Mouse (Mus musculus) CD4-positive helper T cell, adult 2 months (primary cell): Measurements from ENCODE around the gene Echdc3.

Source experiments
- DNase-seq: peaks from one replicate; pipeline ENCODE4 v3.0.0-alpha.2; 2012; ENCODE audit warnings: low read depth, missing footprints, low spot score

The Echdc3 gene

DNA sequence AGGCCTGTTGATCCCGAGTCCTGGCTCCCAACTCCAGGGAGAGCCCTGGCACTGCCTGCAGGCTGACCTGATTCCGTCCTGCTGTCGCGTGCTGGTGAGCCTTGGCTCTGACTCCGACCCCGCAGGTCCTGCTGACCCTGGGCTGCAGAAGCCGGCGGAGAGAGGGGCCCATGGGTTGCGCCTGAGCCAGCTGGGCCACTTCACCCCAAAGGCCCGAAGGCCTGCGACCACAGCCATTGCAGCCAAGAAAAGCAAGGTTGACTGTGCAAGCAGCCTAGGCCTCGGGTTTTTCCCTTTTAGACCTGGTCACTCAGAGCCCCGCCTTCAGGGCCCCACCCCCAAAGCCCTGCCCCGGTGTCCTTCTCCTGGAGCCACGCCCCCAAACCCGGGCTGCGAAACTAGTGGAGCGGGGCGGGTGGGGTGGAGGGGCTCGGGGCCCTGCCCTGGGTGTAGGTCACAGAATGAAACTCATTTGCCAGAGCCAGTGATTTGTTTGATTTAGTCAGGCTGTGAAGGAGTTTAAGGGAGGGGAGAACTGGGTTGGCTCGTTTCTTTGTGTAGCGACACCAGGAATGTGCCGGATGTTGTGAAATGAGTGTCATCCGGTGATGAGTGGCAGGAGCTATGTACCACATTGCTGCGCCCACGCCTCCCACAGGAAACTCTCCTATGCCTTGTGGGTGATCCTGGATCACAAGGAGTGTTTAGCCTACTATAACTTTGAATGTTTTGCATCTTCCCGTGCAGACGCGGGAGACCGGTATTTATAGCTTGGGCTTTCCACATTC is at the start of gene Echdc3:
TSS of gene Echdc3 (minus strand) at position 310 of the 788 bp plus-strand sequence.
- DNase-seq = peak; percentile 78

DNA sequence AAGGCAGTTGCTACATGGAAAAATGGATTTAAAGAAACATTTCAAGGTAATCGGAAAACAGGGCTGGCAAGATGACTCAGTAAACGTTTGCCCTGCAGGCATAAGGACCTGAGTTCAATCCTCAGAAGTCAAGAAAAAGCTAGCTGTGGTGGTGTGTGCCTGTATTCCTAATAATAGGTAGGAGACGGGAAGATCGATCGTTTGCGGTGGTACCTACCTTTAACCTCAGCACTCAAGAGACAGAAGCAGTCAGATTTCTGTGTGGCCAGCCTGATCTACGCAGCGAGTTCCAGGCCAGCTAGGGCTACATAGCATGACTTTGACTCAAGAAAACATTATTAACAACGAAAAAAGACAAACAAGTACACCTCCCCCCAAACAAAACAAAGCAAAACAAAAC is 48.9 kb upstream of the Echdc3 start:
- DNase-seq = no peak

DNA sequence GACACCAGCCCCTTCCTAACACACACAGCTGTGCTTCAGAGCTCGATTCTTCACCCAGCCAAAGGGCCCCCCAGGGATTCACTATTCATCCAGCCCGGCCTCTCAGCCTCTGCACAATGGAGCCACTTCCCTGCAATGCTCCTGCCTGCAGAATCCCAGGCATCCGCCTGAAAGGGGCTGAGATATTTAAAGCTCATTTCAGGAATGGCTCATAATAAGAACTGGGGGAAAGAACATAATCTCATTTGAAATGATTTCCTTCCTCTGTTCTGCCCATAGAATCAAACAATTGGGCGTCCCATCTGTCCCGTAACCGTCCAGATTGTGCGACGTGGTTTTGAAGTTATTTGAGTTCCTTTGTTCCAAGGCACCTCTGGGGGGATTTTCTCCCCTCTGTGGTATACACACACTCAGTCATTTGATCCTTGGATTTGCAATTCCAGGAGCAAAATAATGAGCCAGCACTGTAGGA is 48.4 kb upstream of the Echdc3 start:
- no peak for DNase-seq

GRCm38 (mm10) chr2:6260661-6261060 is 47.8 kb upstream of the Echdc3 start:
- DNase-seq = no peak

- no peak for DNase-seq
Observed at GRCm38 (mm10) chr2:6259182-6259581, 46.3 kb upstream of the Echdc3 start.

DNA sequence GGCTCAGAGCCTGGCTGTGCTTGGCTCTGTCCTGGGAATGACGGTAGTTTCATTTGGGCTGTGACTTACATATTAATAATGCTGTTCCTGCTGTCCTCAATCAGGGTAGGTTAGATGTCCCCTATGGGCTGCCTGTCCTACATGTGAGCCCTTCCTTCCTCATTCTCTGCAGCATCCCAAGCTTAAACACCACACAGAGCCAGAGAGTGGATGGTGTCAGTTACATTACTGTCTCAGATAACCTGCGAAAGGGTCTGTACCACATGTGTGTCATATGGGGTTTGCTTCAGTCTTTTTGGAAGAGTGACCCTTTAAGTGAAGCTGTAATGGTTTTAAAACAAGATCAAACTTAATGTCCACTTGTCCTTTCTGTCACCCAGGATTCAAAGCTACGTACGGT is 45.2 kb upstream of the Echdc3 start:
- no peak for DNase-seq

DNA sequence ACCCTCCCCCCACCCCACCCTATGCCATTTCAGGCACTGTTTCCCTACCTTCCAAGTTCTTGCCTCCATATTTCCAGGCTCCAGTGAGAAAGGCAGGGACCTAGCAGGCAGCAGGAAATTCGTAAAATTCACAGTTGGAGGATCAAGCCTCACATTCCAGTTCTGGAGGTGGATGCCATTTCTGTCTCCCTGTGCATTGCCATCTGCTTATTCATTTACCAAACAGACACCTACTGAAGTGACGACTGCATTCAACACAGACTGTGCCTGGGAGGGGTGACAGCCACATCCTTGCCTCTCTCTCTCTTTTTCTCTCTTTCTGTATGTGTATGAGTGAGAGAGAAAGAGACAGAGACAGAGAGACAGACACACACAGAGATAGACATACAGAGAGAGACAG is 44.3 kb upstream of the Echdc3 start:
- no peak for DNase-seq

GRCm38 (mm10) chr2:6255989-6256841 is 43.4 kb upstream of the Echdc3 start:
- no peak for DNase-seq

- DNase-seq = no peak
Observed at GRCm38 (mm10) chr2:6255402-6255988, 42.7 kb upstream of the Echdc3 start.

DNA sequence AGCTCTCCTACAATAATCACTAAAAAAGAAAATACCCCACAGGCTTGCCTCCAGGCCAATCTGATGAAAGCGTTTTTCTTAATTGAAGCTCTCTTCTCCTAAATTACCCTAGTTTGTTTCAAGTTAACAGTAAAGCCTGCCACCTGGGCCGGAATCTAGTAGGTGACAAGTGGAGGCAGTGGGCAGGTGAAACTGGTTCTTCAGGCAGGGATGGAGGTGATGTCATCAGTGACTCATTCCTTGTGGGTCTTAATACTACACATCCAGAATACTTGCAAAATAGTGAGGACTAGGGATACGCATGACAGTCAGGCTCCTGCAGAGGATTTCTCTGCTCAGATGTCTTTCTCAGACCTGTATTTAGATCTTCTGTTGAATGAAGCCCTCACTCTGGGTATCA is 39.7 kb upstream of the Echdc3 start:
- DNase-seq = no peak

GRCm38 (mm10) chr2:6251076-6251496 is 38.3 kb upstream of the Echdc3 start:
- no peak for DNase-seq

- DNase-seq = no peak
Observed at GRCm38 (mm10) chr2:6241446-6241845, 28.6 kb upstream of the Echdc3 start.

- no peak for DNase-seq
Observed at GRCm38 (mm10) chr2:6240072-6240471, 27.2 kb upstream of the Echdc3 start.

DNA sequence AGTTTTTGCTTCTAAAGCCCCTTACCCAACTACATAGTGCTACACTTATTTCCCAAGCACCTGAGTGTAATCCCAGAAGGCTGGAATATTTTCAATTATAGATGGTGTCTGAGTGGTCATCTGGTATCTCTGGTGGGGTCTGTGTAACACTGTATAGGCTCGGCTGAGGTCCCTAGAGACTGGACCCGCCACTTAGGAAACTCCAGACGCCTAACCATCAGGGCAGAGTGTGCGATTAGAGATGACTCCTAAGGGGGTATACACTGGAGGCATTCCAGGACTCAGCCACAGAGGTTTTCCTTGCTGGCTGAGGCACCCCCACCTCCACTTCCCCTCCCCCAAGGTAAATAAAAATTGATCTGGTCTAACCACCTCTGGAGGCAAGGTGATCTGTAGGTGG is 26.5 kb upstream of the Echdc3 start:
- no peak for DNase-seq

DNA sequence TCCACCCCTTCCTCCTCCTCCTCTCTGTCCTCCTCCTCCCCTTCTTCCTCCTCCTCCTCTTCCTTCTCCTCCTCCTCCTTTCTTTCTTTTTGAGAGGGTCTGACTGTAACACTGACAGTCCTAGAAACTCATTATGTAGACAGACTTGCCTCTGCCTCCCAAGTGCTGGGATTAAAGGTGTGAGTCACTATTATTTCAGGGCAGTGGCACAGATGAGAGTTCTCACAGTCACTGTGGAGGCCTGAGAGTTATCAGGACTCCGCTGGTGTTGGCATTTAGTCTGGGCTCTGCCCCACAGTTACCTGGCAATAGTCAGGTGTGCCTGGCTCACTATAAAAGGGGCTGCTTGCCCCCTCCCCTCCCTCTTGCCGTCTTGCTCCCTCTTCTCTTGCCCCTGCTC is 25.8 kb upstream of the Echdc3 start:
- no peak for DNase-seq

DNA sequence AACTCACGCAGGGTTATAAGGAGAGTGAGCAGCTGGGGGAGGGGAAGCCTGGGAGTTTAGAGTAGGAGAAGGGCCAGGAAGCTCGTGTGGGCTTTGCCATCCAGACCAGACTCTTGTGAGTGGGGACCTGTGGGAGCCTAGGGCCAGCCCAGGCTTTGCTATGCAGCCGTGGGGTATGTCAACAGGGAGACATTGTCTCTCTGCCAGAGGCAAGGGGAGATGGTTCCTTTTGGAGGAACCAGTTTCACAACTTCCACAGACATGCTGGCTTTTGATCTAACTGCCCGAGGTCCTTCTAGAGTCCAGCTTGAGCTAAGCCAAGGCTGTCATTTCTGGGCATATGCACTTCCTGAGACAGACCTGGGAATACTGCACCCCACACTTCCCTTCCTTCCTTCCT is 25.4 kb upstream of the Echdc3 start:
- DNase-seq = no peak

DNA sequence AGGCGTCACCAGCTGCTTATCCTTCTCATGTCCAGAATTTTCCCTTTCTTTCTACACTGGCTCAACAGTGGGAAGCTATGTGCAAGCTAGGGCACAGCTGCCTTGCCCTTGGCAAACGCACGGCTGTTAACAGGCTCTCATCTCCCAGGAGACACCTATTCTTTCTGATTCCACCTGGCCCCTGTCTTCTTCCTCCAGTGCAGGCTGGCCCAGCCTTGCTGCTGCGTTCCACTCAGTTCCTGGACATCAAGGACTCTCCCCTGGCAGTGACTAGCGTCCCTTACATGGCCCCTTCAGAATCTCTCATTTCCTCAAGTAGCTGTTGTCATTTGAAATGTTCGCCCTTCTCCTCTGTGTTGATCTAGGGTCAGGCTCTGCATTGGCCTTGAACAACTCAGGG is 20.5 kb upstream of the Echdc3 start:
- no peak for DNase-seq

DNA sequence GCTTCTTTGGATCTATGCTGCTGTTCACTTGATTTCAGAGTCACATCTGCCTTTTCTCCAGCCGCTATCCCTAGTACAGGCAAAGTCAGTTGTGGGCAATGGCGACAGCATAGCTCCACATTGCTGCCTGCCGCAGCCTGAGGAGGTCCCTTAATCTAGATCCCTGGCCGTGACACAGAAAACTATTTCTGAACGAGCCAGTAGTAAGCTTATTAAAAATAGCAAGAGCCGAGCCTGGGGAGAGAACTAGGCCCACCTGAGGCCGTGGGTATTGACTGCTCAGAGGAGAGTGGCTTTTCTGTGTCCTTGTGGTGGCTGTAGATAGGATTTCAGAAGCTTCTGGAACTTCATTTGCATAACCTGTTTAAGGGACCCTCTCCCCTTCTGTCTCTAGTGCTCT is 19.9 kb upstream of the Echdc3 start:
- no peak for DNase-seq

GRCm38 (mm10) chr2:6230865-6231264 is 18.0 kb upstream of the Echdc3 start:
- DNase-seq = no peak

- DNase-seq = no peak
Observed at GRCm38 (mm10) chr2:6229597-6230290, 16.9 kb upstream of the Echdc3 start.

DNA sequence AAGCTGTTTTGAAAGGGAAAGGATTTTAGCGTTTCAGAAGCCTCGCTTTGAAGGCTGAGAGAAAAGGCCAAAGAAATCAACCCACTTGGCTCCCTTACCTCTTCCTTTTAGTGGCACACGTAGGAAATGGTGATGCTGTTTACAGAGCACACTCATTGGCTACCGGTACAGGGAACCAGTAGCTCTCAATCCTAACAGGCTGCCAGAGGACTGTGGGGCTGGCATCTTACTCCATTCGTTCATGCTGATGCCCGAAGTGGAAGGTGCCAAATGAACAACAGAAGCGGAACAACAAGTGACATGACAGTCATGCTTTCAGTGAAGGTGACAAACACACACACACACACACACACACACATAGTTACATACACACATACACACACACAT is 14.2 kb upstream of the Echdc3 start:
- no peak for DNase-seq
